Mouse (Mus musculus) NIH3T3 (cell line): ENCODE data around the gene Tenm2.

Experiments
- DNase-seq: peaks from one replicate; pipeline ENCODE4 v3.0.0-alpha.2; 2012; ENCODE audit warnings: low read depth

Gene Tenm2

GRCm38 (mm10) chr11:36902302-36902701, 333.5 kb downstream of the Tenm2 start:
- DNase-seq = no peak

GRCm38 (mm10) chr11:36893061-36893460, 342.7 kb downstream of the Tenm2 start:
- no peak for DNase-seq

DNA sequence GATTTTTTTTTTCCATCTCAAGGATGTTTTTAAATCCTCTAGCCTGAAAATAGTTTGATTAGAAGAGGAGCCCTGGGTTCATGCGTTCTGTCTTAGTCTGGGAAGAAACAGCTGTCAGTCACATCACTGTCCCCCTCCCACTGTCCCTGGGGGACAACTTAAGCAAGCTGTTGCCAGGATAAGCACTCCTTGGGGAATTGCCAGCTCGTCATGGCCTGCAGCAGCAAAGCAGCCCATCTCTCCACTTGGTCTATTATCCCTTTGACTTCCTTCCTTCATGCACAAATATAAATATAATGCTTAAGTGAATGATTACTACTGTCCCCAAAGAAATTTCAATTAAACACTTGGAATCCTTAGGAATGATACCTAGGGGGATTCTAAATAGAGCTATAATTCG, 344.7 kb downstream of the Tenm2 start:
- no peak for DNase-seq

DNA sequence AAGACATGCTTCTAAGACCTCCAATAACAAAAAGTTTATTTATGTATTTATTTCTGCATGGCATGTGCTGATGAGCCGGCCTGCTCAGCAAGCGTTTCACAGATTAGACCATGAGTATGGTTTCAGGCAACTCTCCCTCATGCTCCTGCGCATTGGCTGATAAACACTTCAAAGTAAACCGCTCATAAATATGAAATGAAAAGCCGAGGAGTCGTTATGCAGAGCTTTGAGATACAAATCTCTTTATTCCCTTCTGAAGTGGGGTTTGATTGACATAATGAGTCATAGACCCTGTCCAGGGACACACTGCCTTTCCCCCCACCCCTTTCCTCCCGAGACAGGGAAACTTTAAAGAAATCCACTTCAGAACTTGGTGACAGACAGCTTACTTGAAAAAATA, 348.3 kb downstream of the Tenm2 start:
- DNase-seq = no peak

- DNase-seq = no peak
Measured at GRCm38 (mm10) chr11:36886147-36886546, 349.6 kb downstream of the Tenm2 start.

GRCm38 (mm10) chr11:36872961-36873360, 362.8 kb downstream of the Tenm2 start:
- no peak for DNase-seq

DNA sequence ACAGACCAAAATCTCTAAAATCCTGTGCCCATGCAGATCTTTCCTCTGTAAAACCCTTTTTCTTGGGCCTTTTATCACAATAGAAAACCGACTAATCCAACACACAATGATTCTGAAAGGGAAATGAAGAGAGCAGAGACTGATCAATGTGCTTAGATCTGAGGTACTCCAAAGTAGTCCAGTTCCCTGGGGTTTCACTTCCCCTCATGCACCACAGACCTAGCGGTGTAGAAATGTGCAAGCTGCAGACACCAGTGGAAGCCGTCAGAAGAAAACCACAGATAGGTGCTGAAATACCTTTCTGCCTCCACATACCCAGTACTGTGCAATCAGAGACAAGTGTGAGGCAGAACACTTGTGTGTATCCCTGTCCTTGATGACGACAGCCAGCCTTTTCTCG, 365.2 kb downstream of the Tenm2 start:
- no peak for DNase-seq

DNA sequence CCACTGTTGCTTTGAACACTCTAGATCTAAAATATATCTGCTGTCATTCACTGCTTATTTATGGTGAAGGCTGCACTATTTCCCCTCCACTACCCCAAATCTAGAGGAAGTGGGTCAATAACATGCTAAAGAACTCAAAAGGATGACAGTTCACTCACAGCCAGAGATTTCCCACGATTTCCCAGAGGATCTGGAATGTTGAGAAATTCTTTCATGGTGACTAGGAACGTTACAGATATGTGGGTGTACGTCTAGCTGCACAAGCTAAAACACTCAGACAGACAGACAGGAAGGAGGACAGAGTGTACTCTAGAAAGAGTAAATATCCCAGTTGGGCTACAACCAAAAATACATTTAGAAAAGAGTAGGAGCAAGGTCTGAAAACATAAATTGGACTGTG, 384.1 kb downstream of the Tenm2 start:
- DNase-seq = no peak

DNA sequence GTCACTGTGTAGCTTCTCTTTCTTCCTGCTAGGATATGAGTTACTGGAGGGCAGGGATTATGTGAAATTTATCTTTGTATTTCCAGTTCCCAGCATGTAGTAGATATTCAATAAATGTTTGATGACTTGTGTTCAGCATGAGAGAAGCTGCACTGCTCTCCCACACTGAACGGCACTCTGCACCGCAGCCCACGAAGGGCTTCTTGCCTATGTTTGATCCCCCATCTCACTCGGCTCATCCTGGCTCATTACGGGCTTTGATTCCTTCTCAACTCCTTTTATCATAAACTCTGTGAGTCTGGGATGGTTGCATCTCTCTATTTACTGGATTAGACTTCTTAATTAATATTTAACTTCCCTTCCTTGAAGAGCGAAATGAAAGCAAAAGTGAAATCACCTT, 388.3 kb downstream of the Tenm2 start:
- no peak for DNase-seq

DNA sequence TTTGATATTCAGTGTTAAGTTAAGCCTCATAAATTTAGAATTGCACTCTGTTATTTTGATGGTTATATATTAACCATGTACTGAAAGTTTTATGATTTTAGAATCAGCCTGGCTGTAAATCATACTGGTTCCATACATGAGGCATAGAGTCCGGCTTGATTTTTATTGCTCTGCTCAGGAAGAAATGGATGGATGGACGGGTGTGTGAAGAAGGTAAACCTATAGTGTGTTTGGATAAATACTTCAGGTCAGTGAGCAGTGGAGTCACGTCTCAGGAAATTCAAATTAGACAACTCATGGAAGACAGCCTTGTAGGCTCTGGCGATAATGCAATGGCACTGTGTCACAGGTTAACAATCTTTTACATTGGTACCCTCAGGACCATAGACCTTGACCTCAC, 402.9 kb downstream of the Tenm2 start:
- no peak for DNase-seq

GRCm38 (mm10) chr11:36831511-36831910, 404.3 kb downstream of the Tenm2 start:
- DNase-seq = no peak

GRCm38 (mm10) chr11:36824666-36825065, 411.1 kb downstream of the Tenm2 start:
- DNase-seq = no peak

- DNase-seq = no peak
Measured at GRCm38 (mm10) chr11:36804615-36805014, 431.1 kb downstream of the Tenm2 start.

DNA sequence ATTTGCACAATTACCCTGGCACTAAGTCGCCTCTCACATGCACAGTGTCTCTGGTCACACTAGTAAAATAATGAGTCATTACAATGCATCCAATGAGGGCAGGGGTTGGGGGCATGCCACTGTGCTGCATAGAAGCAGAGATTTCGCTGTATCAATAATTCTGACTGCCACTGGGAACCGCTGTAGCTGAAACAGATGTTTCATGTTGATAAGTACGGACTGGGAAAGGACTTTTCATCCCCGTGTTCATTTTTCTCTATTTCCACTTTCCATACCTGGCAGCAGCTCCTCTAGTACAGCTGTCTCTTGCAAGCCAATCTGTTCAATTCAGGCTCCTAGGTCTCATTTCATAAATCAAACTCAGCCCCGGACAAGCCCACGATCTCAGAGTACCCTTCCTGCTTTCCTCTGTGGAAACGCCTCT, 433.5 kb downstream of the Tenm2 start:
- no peak for DNase-seq

DNA sequence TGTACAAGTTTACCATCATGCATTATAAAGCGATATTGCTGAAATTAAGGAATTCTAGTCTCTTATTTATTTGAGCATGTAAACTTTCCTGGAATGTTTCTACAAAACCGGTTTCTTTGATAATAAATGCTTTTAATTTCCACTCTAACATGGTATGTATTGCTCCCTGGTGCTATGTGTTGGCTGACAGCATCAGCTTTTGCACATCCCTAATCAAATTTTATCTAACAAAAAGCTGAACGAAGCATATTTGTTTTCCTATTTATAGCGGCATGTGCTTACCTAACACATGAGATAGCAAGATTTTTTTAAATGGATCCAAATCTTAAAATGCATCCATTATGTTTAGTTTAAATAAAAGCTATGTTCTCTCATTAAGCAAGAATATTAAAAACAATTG, 434.1 kb downstream of the Tenm2 start:
- DNase-seq = no peak

GRCm38 (mm10) chr11:36799409-36799808, 436.4 kb downstream of the Tenm2 start:
- DNase-seq = no peak

DNA sequence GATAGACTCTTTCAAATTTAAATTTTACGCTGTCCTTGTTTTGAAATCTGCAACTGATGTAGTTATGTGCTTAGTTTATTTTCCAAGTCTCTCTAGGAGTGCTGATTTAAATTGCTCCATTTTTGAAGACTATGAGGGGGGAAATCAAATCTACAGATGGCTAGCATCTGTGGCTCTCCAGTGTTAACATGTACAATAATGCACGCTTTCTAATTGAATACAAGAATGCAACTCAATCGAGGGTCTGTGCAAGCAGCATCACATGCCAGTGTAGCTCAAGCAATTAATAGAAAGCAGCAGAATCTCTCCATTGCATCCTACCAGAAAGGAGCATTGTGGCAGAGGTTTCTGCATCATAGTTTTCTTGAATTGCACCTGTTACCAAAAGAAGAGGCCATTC, 477.8 kb downstream of the Tenm2 start:
- DNase-seq = no peak

DNA sequence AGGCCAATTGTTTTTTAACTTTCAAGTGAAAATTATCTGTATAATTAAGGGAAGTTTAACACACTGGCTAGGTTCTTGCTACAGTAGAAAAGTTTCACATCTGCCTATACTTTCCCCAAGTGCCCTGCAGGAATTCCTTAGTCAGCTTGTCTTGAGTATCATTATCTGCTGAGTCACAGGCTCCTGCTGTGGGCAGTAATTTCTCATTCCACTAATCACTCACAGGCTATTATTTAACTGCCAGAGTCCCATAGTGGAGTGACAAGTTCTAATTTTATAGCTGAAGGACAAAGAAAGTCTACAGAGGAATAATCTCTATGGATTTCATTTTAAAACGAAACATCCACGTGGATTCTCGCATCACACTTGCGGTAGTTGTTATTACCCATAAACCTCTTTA, 489.5 kb downstream of the Tenm2 start:
- DNase-seq = no peak

- no peak for DNase-seq
Measured at GRCm38 (mm10) chr11:36727800-36728199, 508.0 kb downstream of the Tenm2 start.

- DNase-seq = no peak
Measured at GRCm38 (mm10) chr11:36702881-36703280, 532.9 kb downstream of the Tenm2 start.

- no peak for DNase-seq
Measured at GRCm38 (mm10) chr11:36700951-36701350, 534.8 kb downstream of the Tenm2 start.

DNA sequence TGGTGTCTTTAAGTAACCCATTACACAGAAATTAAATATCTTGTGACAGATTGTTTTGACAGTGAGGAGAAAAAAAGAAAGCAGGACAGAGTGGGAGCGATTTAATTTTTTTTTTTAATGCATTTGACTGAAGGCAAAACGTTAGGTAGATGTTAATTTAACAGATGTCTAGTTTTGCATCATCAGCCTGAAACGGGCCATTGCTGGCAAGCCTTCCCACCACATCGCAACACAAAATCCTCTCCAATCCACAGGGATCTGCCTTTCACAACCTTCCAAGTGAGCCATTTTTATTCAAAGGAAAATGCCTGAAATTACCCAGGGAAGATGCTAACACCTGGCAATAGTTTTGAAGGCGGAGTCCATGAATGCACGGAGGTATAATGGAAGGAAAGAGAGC, 535.6 kb downstream of the Tenm2 start:
- no peak for DNase-seq

DNA sequence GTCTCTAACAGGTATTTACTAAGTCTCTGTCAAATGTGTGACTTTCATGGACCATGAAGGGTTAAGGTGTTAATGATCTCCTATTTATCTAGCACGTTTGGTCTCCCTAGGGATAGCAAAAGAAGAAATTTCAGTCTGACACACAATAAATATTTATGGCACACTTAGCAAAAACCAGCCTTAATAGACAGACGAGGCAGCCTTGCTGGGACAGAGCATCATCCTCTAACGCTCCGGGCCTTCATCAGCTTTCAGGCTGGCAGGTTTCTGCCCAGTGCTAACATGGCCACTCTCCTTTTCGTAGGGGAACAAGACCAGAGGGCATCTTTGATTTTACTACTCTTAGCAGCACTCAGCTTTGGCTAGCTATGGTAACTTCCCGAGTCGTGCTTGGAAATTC, 537.5 kb downstream of the Tenm2 start:
- no peak for DNase-seq

DNA sequence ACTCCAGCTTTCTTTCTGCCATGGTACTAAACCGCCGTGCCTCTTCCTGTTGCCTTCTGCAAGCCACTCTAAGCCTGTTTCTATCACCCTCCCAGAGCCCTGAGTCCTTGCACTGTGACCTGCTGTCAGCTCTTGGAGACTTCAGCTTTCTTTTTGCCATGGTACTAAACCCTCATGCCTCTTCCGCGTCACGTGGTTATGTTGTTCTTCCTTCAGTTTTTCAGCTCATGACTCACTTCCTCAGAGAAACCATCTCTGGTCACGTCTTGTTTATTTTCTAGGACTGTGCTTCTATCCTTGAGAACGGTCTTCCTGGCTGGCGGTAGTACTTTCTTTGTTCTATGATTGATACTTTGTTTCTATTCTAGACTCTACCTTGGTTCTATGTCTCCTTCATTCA, 537.9 kb downstream of the Tenm2 start:
- no peak for DNase-seq

GRCm38 (mm10) chr11:36697021-36697639, 538.6 kb downstream of the Tenm2 start:
- no peak for DNase-seq
